In genomic region chr12:75663646-75664515, GRCm38 (mm10) we compare ENCODE assay signal across 11 mouse cellular contexts. TPM values are rescaled to one million over a fixed set of nuclear protein-coding genes. Genes with fewer than 3 reads are reported as not detected.
DNase-seq lines count a peak whose midpoint lies in the region; ATAC-seq lines count a peak whose summit lies in the region.
"Had no signal": no experiment of that assay in that cellular context is flagged by ENCODE, and none has a peak within 500 bp of the region (broad histone marks: within the 10 kb centered on the region; RNA-seq: fewer than 3 reads in every experiment).

No protein-coding gene starts in this region.

- no peaks in the 10 kb centered on the region for H3K9me3 ChIP-seq in forebrain, embryonic 11.5 days (ENCODE audit: control insufficient read depth, low read length)
- H3K9me3 ChIP-seq in forebrain, embryonic 13.5 days (replicated peaks): no peaks in the 10 kb centered on the region
- H3K9me3 ChIP-seq in limb, embryonic 11.5 days (ENCODE audit: control insufficient read depth, low read length): no peaks in the 10 kb centered on the region
- H3K9me3 ChIP-seq: forebrain, embryonic 15.5 days; lung, embryonic 15.5 days had no signal

- no peak for DNase-seq in forebrain, embryonic 11.5 days (ENCODE audit: low spot score)
- DNase-seq in R1 (ENCODE audit: low read depth, low spot score): peak; percentile 43
- DNase-seq in kidney, adult 18-20 months: peak; percentile 44
- DNase-seq in limb, embryonic 11.5 days (ENCODE audit: low spot score): peak; percentile 69
- no peak for DNase-seq in layer of hippocampus, postnatal 10 days (ENCODE audit: low spot score in 2 of 2)
- DNase-seq in retina, embryonic 14.5 days (ENCODE audit: low spot score): no peak
- DNase-seq in B cell, adult 2 months: no peak

- no peaks in the 10 kb centered on the region for H3K4me1 ChIP-seq in forebrain, embryonic 11.5 days (replicated peaks; ENCODE audit: control insufficient read depth, insufficient read depth, low read length)
- peaks cover 4% of the 10 kb centered on the region for H3K4me1 ChIP-seq in forebrain, embryonic 13.5 days
- H3K4me1 ChIP-seq in limb, embryonic 11.5 days (ENCODE audit: control insufficient read depth, insufficient read depth, low read length): peaks cover 3% of the 10 kb centered on the region; the same call in 1 of the 2 replicates
- H3K4me1 ChIP-seq: lung, embryonic 15.5 days had no signal

- H3K27ac ChIP-seq in forebrain, embryonic 11.5 days (ENCODE audit: low read depth, low read length): no peak overlapping the region
- no peak overlapping the region for H3K27ac ChIP-seq in forebrain, embryonic 13.5 days
- 0 out of 2 replicates have a peak overlapping the region, but pooled peaks have one; percentile 43 for H3K27ac ChIP-seq in limb, embryonic 11.5 days (replicated peaks; ENCODE audit: low read depth, low read length)
- H3K27ac ChIP-seq: forebrain, embryonic 15.5 days; hindbrain, embryonic 14.5 days; lung, embryonic 15.5 days had no signal

- no peaks in the 10 kb centered on the region for H3K27me3 ChIP-seq in forebrain, embryonic 11.5 days (ENCODE audit: control insufficient read depth, insufficient read depth, low read length)
- H3K27me3 ChIP-seq in forebrain, embryonic 13.5 days: no peaks in the 10 kb centered on the region
- H3K27me3 ChIP-seq in limb, embryonic 11.5 days (ENCODE audit: control insufficient read depth, insufficient read depth, low read length): no peaks in the 10 kb centered on the region
- H3K27me3 ChIP-seq: forebrain, embryonic 15.5 days; lung, embryonic 15.5 days had no signal

- no peak overlapping the region for H3K9ac ChIP-seq in forebrain, embryonic 11.5 days (ENCODE audit: low read length)
- H3K9ac ChIP-seq in forebrain, embryonic 13.5 days: no peak overlapping the region
- no peak overlapping the region for H3K9ac ChIP-seq in limb, embryonic 11.5 days (ENCODE audit: low read length)
- H3K9ac ChIP-seq: forebrain, embryonic 15.5 days; hindbrain, embryonic 14.5 days; lung, embryonic 15.5 days had no signal

- peak; percentile 19; the same call in 1 of the 2 replicates for ATAC-seq in forebrain, embryonic 11.5 days (replicated peaks; ENCODE audit: low FRiP score)
- ATAC-seq in forebrain, embryonic 13.5 days: no peak; the same call in 1 of the 2 replicates
- ATAC-seq in limb, embryonic 11.5 days (ENCODE audit: insufficient number of reproducible peaks, low FRiP score, low TSS enrichment, low read depth): peak; percentile 77
- ATAC-seq: forebrain, embryonic 15.5 days had no signal

- WGBS in forebrain, embryonic 11.5 days: 26% methylated on average over 12 of the region's 13 CpGs
- 25% methylated on average over 12 of the region's 13 CpGs for WGBS in forebrain, embryonic 13.5 days
- WGBS in limb, embryonic 11.5 days: 33% methylated on average over 13 of the region's 13 CpGs

- no peak overlapping the region for H3K4me3 ChIP-seq in forebrain, embryonic 11.5 days (ENCODE audit: low read depth, low read length)
- H3K4me3 ChIP-seq in forebrain, embryonic 13.5 days: no peak overlapping the region
- H3K4me3 ChIP-seq in limb, embryonic 11.5 days (ENCODE audit: low read depth, low read length): no peak overlapping the region
- H3K4me3 ChIP-seq: forebrain, embryonic 15.5 days; lung, embryonic 15.5 days had no signal

- H3K4me2 ChIP-seq in forebrain, embryonic 11.5 days (ENCODE audit: low read depth, low read length, severe bottlenecking): no peak overlapping the region
- no peak overlapping the region for H3K4me2 ChIP-seq in forebrain, embryonic 13.5 days
- no peak overlapping the region for H3K4me2 ChIP-seq in limb, embryonic 11.5 days (ENCODE audit: low read depth, severe bottlenecking)
- H3K4me2 ChIP-seq: forebrain, embryonic 15.5 days; hindbrain, embryonic 14.5 days; lung, embryonic 15.5 days had no signal

- H3K36me3 ChIP-seq in forebrain, embryonic 11.5 days (ENCODE audit: control insufficient read depth, insufficient read depth, low read length): no peaks in the 10 kb centered on the region
- no peaks in the 10 kb centered on the region for H3K36me3 ChIP-seq in forebrain, embryonic 13.5 days (ENCODE audit: poor library complexity, severe bottlenecking)
- no peaks in the 10 kb centered on the region for H3K36me3 ChIP-seq in limb, embryonic 11.5 days (ENCODE audit: control insufficient read depth, insufficient read depth, low read length)
- H3K36me3 ChIP-seq: forebrain, embryonic 15.5 days; lung, embryonic 15.5 days had no signal

RNA-seq across cellular contexts. Expression of gene Wdr89, which starts 5.5 kb away (rescaled TPM):
- polyA plus RNA-seq in forebrain, embryonic 11.5 days (2014; fragmentation: Nextera tagmentation; extraction: Ambion mirVana): 10.6 and 11.9 TPM in 2 replicates
- 8.4 and 9.3 TPM in 2 replicates for polyA plus RNA-seq in forebrain, embryonic 13.5 days (2015; fragmentation: Nextera tagmentation; extraction: Ambion mirVana)
- 14.4 and 15.6 TPM in 2 replicates for polyA plus RNA-seq in limb, embryonic 11.5 days (2014; fragmentation: Nextera tagmentation; extraction: Ambion mirVana)
- total RNA-seq in layer of hippocampus, postnatal 10 days (2021): 1 to 10 TPM; 3.7 to 4.1 TPM

Comparison
In these comparisons a context has a peak if more than half of its experiments do, and no peak if none do; other contexts are left out.
1. DNase-seq: peak in R1 (single experiment), kidney, adult 18-20 months (single experiment) and limb, embryonic 11.5 days (single experiment); none in forebrain, embryonic 11.5 days (single experiment), layer of hippocampus, postnatal 10 days (0 of 2), retina, embryonic 14.5 days (single experiment) and B cell, adult 2 months (0 of 2).